Mouse (Mus musculus): Measurements from ENCODE around the gene 4930564D02Rik. TPM values are rescaled to one million over a fixed set of nuclear protein-coding genes. Genes with fewer than 3 reads are reported as not detected.
A peak's percentile ranks its signal among the peaks of the same experiment; 100 is the strongest.

Gene 4930564D02Rik
- not detected in 2 replicates for polyA plus RNA-seq (2015; fragmentation: Nextera tagmentation; extraction: Ambion mirVana)

GRCm38 (mm10) chr3:105066544-105066943 is at the start of gene 4930564D02Rik:
Gene 4930564D02Rik, plus strand, starts transcription at chr3:105066844.
- Histone ChIP-seq H3K4me2 (no peak within 1 kb of the TSS), H3K9ac (no peak within 1 kb of the TSS), H3K4me3 (replicated peaks) (no peak within 1 kb of the TSS), H3K9me3 (replicated peaks) (no peaks in the 10 kb centered on the region), H3K27me3 (no peaks in the 10 kb centered on the region), H3K36me3 (no peaks in the 10 kb centered on the region), H3K27ac (no peak within 1 kb of the TSS), H3K4me1 (replicated peaks) (no peaks in the 10 kb centered on the region)
- DNase-seq, result no peak
- no peak for ATAC-seq (ENCODE audit: low read depth)
- 72% methylated on average over 10 of the region's 10 CpGs for WGBS (ENCODE audit: insufficient replicate concordance)

- ATAC-seq (ENCODE audit: low read depth) (no peak), DNase-seq (no peak)
- 23% methylated on average over 8 of the region's 8 CpGs for WGBS (ENCODE audit: insufficient replicate concordance)
- peaks cover 6% of the 10 kb centered on the region; the same call in 1 of the 2 replicates for H3K4me1 ChIP-seq (replicated peaks)
- no peak overlapping the region for H3K9ac ChIP-seq
- no peak overlapping the region for H3K27ac ChIP-seq
- no peaks in the 10 kb centered on the region for H3K27me3 ChIP-seq
- H3K36me3 ChIP-seq, result no peaks in the 10 kb centered on the region
- no peaks in the 10 kb centered on the region for H3K9me3 ChIP-seq (replicated peaks)
- H3K4me3 ChIP-seq (replicated peaks), result no peak overlapping the region
- no peak overlapping the region for H3K4me2 ChIP-seq
Observed at GRCm38 (mm10) chr3:105017314-105017713, 49.3 kb upstream of the 4930564D02Rik start.

- Histone ChIP-seq H3K36me3 (no peaks in the 10 kb centered on the region), H3K4me2 (no peak overlapping the region), H3K4me1 (replicated peaks) (peaks cover 6% of the 10 kb centered on the region; the same call in 1 of the 2 replicates), H3K9ac (no peak overlapping the region), H3K4me3 (replicated peaks) (no peak overlapping the region), H3K27me3 (no peaks in the 10 kb centered on the region), H3K9me3 (replicated peaks) (no peaks in the 10 kb centered on the region), H3K27ac (no peak overlapping the region)
- WGBS (ENCODE audit: insufficient replicate concordance), result 41% methylated on average over 10 of the region's 10 CpGs
- no peak for DNase-seq
- ATAC-seq (ENCODE audit: low read depth), result no peak
Observed at GRCm38 (mm10) chr3:105018085-105018782, 48.4 kb upstream of the 4930564D02Rik start.

GRCm38 (mm10) chr3:105018783-105019105 is 47.9 kb upstream of the 4930564D02Rik start:
- Histone ChIP-seq H3K27ac (no peak overlapping the region), H3K4me1 (replicated peaks) (peaks cover 6% of the 10 kb centered on the region; the same call in 1 of the 2 replicates), H3K9me3 (replicated peaks) (no peaks in the 10 kb centered on the region), H3K36me3 (no peaks in the 10 kb centered on the region), H3K4me2 (no peak overlapping the region), H3K4me3 (replicated peaks) (no peak overlapping the region), H3K27me3 (no peaks in the 10 kb centered on the region), H3K9ac (no peak overlapping the region)
- 64% methylated on average over 6 of the region's 6 CpGs for WGBS (ENCODE audit: insufficient replicate concordance)
- no peak for ATAC-seq (ENCODE audit: low read depth)
- no peak for DNase-seq

- Histone ChIP-seq H3K4me2 (no peak overlapping the region), H3K27me3 (no peaks in the 10 kb centered on the region), H3K36me3 (no peaks in the 10 kb centered on the region), H3K4me3 (replicated peaks) (no peak overlapping the region), H3K27ac (no peak overlapping the region), H3K4me1 (replicated peaks) (peaks cover 6% of the 10 kb centered on the region; the same call in 1 of the 2 replicates), H3K9me3 (replicated peaks) (no peaks in the 10 kb centered on the region), H3K9ac (no peak overlapping the region)
- ATAC-seq (ENCODE audit: low read depth) (no peak), DNase-seq (no peak)
- WGBS (ENCODE audit: insufficient replicate concordance), result 23% methylated on average over 12 of the region's 12 CpGs
Observed at GRCm38 (mm10) chr3:105019826-105020692, 46.6 kb upstream of the 4930564D02Rik start.

- H3K4me2 ChIP-seq, result no peak overlapping the region
- H3K27ac ChIP-seq, result 0 out of 2 replicates have a peak overlapping the region, but pooled peaks have one; percentile 20
- no peak overlapping the region for H3K4me3 ChIP-seq (replicated peaks)
- H3K9me3 ChIP-seq (replicated peaks), result no peaks in the 10 kb centered on the region
- WGBS (ENCODE audit: insufficient replicate concordance), result 34% methylated on average over 10 of the region's 10 CpGs
- DNase-seq (no peak), ATAC-seq (ENCODE audit: low read depth) (0 out of 2 replicates have a peak, but pooled peaks have one; percentile 34)
- no peaks in the 10 kb centered on the region for H3K4me1 ChIP-seq (replicated peaks)
- H3K36me3 ChIP-seq, result no peaks in the 10 kb centered on the region
- H3K9ac ChIP-seq, result no peak overlapping the region
- H3K27me3 ChIP-seq, result no peaks in the 10 kb centered on the region
Observed at GRCm38 (mm10) chr3:105023371-105024005, 43.2 kb upstream of the 4930564D02Rik start.

- no peak overlapping the region for H3K9ac ChIP-seq
- H3K4me2 ChIP-seq, result no peak overlapping the region
- no peaks in the 10 kb centered on the region for H3K36me3 ChIP-seq
- H3K4me1 ChIP-seq (replicated peaks), result peaks cover 8% of the 10 kb centered on the region
- H3K27ac ChIP-seq, result peak overlapping the region; percentile 5; the same call in 1 of the 2 replicates
- H3K4me3 ChIP-seq (replicated peaks), result no peak overlapping the region
- 40% methylated on average over 10 of the region's 10 CpGs for WGBS (ENCODE audit: insufficient replicate concordance)
- H3K9me3 ChIP-seq (replicated peaks), result no peaks in the 10 kb centered on the region
- DNase-seq, result no peak
- no peaks in the 10 kb centered on the region for H3K27me3 ChIP-seq
- ATAC-seq (ENCODE audit: low read depth), result no peak
Observed at GRCm38 (mm10) chr3:105036281-105036847, 30.3 kb upstream of the 4930564D02Rik start.

GRCm38 (mm10) chr3:105037240-105037770 is 29.3 kb upstream of the 4930564D02Rik start:
- no peak overlapping the region for H3K4me2 ChIP-seq
- DNase-seq (no peak), ATAC-seq (ENCODE audit: low read depth) (no peak)
- 61% methylated on average over 6 of the region's 6 CpGs for WGBS (ENCODE audit: insufficient replicate concordance)
- no peak overlapping the region for H3K27ac ChIP-seq
- no peak overlapping the region for H3K9ac ChIP-seq
- H3K4me1 ChIP-seq (replicated peaks), result peaks cover 8% of the 10 kb centered on the region
- H3K27me3 ChIP-seq, result no peaks in the 10 kb centered on the region
- H3K36me3 ChIP-seq, result no peaks in the 10 kb centered on the region
- no peaks in the 10 kb centered on the region for H3K9me3 ChIP-seq (replicated peaks)
- no peak overlapping the region for H3K4me3 ChIP-seq (replicated peaks)

- H3K4me2 ChIP-seq, result no peak overlapping the region
- H3K27ac ChIP-seq, result no peak overlapping the region
- no peaks in the 10 kb centered on the region for H3K36me3 ChIP-seq
- peaks cover 8% of the 10 kb centered on the region for H3K4me1 ChIP-seq (replicated peaks)
- DNase-seq (no peak), ATAC-seq (ENCODE audit: low read depth) (no peak)
- no peaks in the 10 kb centered on the region for H3K9me3 ChIP-seq (replicated peaks)
- 43% methylated on average over 8 of the region's 8 CpGs for WGBS (ENCODE audit: insufficient replicate concordance)
- H3K9ac ChIP-seq, result no peak overlapping the region
- H3K27me3 ChIP-seq, result no peaks in the 10 kb centered on the region
- H3K4me3 ChIP-seq (replicated peaks), result no peak overlapping the region
Observed at GRCm38 (mm10) chr3:105040002-105040401, 26.6 kb upstream of the 4930564D02Rik start.

- H3K4me2 ChIP-seq, result no peak overlapping the region
- H3K4me1 ChIP-seq (replicated peaks), result peaks cover 8% of the 10 kb centered on the region
- no peak overlapping the region for H3K27ac ChIP-seq
- no peak for DNase-seq
- whole genome bisulfite sequencing (ENCODE audit: insufficient replicate concordance), result 72% methylated on average over 9 of the region's 9 CpGs
- H3K4me3 ChIP-seq (replicated peaks), result no peak overlapping the region
- peak; percentile 47; the same call in 1 of the 2 replicates for ATAC-seq (ENCODE audit: low read depth)
- H3K9me3 ChIP-seq (replicated peaks), result no peaks in the 10 kb centered on the region
- no peak overlapping the region for H3K9ac ChIP-seq
- no peaks in the 10 kb centered on the region for H3K36me3 ChIP-seq
- no peaks in the 10 kb centered on the region for H3K27me3 ChIP-seq
Observed at GRCm38 (mm10) chr3:105040983-105041625, 25.5 kb upstream of the 4930564D02Rik start.

Data from liver, embryonic 13.5 days (tissue).